Mouse (Mus musculus) thymus, postnatal 25 days (tissue): Measurements from ENCODE around the gene Dnttip2.
"Not testable (repeated sequence)": the region's sequence is repeated elsewhere in the genome, so short reads cannot be mapped to it uniquely, and the experiment has no call there.

Experiments used
- DNase-seq: peaks from one replicate; pipeline ENCODE4 v3.0.0; 2022

Dnttip2 gene

GRCm38 (mm10) chr3:122274241-122275024, at the start of gene Dnttip2:
Gene Dnttip2 (plus strand): TSS chr3:122274388.
- peak; percentile 83 for DNase-seq

GRCm38 (mm10) chr3:122226972-122227371, 47.2 kb upstream of the Dnttip2 start:
- not testable (repeated sequence) for DNase-seq

GRCm38 (mm10) chr3:122235772-122236171, 38.4 kb upstream of the Dnttip2 start:
- no peak for DNase-seq

- DNase-seq: no peak
These were observed 31.3 kb upstream of the Dnttip2 start for GRCm38 (mm10) chr3:122242876-122243275.

GRCm38 (mm10) chr3:122243416-122244167, 30.6 kb upstream of the Dnttip2 start:
- DNase-seq: no peak

- no peak for DNase-seq
These were observed 29.4 kb upstream of the Dnttip2 start for GRCm38 (mm10) chr3:122244759-122245158.

GRCm38 (mm10) chr3:122245215-122245877, 28.8 kb upstream of the Dnttip2 start, which contains the start of gene Gclm:
Gene Gclm (plus strand): TSS chr3:122245557.
- peak; percentile 91 for DNase-seq

GRCm38 (mm10) chr3:122245878-122246332, 28.3 kb upstream of the Dnttip2 start:
- DNase-seq: no peak

GRCm38 (mm10) chr3:122246406-122246805, 27.8 kb upstream of the Dnttip2 start:
- no peak for DNase-seq

- DNase-seq: no peak
These were observed 27.0 kb upstream of the Dnttip2 start for GRCm38 (mm10) chr3:122246986-122247767.

- no peak for DNase-seq
These were observed 26.5 kb upstream of the Dnttip2 start for GRCm38 (mm10) chr3:122247768-122248100.

- DNase-seq: no peak
These were observed 21.5 kb upstream of the Dnttip2 start for GRCm38 (mm10) chr3:122252466-122253253.

GRCm38 (mm10) chr3:122254050-122254449, 20.1 kb upstream of the Dnttip2 start:
- not testable (repeated sequence) for DNase-seq

- DNase-seq: no peak
These were observed 4.2 kb upstream of the Dnttip2 start for GRCm38 (mm10) chr3:122269986-122270385.

GRCm38 (mm10) chr3:122272565-122272964, 1.6 kb upstream of the Dnttip2 start:
- DNase-seq: not testable (repeated sequence)

- DNase-seq: no peak
These were observed 564 bp upstream of the Dnttip2 start for GRCm38 (mm10) chr3:122273407-122274240.

GRCm38 (mm10) chr3:122275111-122275510, 923 bp downstream of the Dnttip2 start:
- no peak for DNase-seq

- peak; percentile 9 for DNase-seq
These were observed 13.0 kb downstream of the Dnttip2 start for GRCm38 (mm10) chr3:122287195-122287594.

- no peak for DNase-seq
These were observed 14.5 kb downstream of the Dnttip2 start for GRCm38 (mm10) chr3:122288613-122289195.

GRCm38 (mm10) chr3:122289344-122289743, 15.2 kb downstream of the Dnttip2 start:
- DNase-seq: not testable (repeated sequence)
